Mouse (Mus musculus) lung, embryonic 14.5 days (tissue): ENCODE measurements at regions not wholly inside any gene's neighbourhood (a gene's known extent, or its start where the extent isn't known, plus 50 kb on each side); places are given as distances from the start of the nearest gene placed in this dataset.
"Not testable (repeated sequence)": the region's sequence is repeated elsewhere in the genome, so short reads cannot be mapped to it uniquely, and the experiment has no call there.

Experiments used
- ATAC-seq: fragments of 200-750 bp; cut with Nextera tagmentation; 2 replicates; pipeline ENCODE4 v1.8.0; 2017; ENCODE audit warnings: mild to moderate bottlenecking, moderate TSS enrichment, moderate library complexity; ENCODE audit not compliant: insufficient read depth
- DNase-seq: peaks from one replicate; pipeline ENCODE4 v3.0.0-alpha.2; 2015
- H3K27ac ChIP-seq: fragments of 300-500 bp; sonication (generic); 2 replicates; pipeline ENCODE4 v1.5.1; 2014; ENCODE audit warnings: low read depth, mild to moderate bottlenecking, moderate library complexity
- H3K27me3 ChIP-seq: fragments of 300-500 bp; sonication (generic); 2 replicates; pipeline ENCODE4 v1.6.1; 2014; ENCODE audit warnings: low read length, control low read depth; ENCODE audit not compliant: insufficient read depth
- H3K36me3 ChIP-seq: fragments of 300-500 bp; sonication (generic); 2 replicates; pipeline ENCODE4 v1.6.1; 2014; ENCODE audit warnings: control low read depth; ENCODE audit not compliant: insufficient read depth
- H3K4me1 ChIP-seq: fragments of 300-500 bp; sonication (generic); 2 replicates; pipeline ENCODE4 v1.6.1; 2014; ENCODE audit warnings: antibody characterized with exemption, control low read depth; ENCODE audit not compliant: insufficient read depth
- H3K4me2 ChIP-seq: fragments of 300-500 bp; sonication (generic); 2 replicates; pipeline ENCODE4 v1.6.1; 2014; ENCODE audit warnings: mild to moderate bottlenecking
- H3K4me3 ChIP-seq: fragments of 300-500 bp; sonication (generic); 2 replicates; pipeline ENCODE4 v1.5.1; 2014; ENCODE audit warnings: low read depth, low read length
- H3K9ac ChIP-seq: fragments of 300-500 bp; sonication (generic); 2 replicates; pipeline ENCODE4 v1.6.1; 2014
- H3K9me3 ChIP-seq: fragments of 300-500 bp; sonication (generic); 2 replicates; pipeline ENCODE4 v1.6.1; 2016; ENCODE audit warnings: low read depth, low read length, control low read depth
- CTCF ChIP-seq: IDR thresholded peaks from 2 replicates; pipeline ENCODE4 v1.5.1; 2016; ENCODE audit warnings: antibody characterized with exemption, low read depth
- WGBS: fragments of 180-500 bp; shearing (Covaris S2); extraction: QIAGEN DNeasy Blood & Tissue Kit; methylation state at CpG from one replicate; pipeline ENCODE4 v1.1.7; 2014; 5-methylcytosine and 5-hydroxymethylcytosine counted together

DNA sequence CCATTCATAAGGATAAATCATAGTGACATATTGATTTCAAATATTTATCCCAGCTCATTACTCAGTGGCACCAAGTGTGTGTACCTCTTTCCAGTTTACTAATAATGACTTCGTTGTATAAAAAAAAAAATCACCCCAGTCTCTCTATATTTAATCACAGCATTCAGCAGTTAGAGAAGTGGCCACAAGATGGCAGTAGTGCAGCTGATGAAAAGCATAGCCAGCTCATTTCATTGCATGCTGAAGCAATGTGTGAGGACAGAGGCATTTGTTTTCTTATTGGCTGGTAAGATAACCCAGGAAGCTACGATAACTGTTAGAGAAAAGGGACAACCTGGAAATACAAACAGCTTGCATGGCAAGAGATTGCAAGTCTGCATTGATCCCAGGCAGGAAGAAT is 748.5 kb downstream of the Dad1 start:
- peak; percentile 46 for TF ChIP-seq CTCF
- ATAC-seq = not testable (repeated sequence)

DNA sequence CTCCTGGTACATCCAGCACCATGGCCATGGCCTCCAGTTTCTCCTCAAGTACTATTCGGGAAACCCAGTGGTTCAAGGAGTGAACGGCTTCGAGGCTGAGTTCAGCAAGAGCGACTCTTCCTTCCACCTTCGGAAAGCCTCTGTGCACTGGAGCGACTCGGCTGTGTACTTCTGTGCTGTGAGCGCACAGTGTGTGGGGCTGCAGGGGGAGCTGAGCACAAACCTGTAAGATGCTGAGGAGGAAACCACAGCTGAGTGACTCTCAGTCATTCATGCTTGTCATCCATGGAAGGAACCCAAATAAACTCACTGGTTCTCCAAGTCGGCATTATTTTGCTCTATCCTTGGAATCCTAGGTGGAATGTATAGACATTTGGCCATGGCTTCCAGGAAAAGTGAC is 765.5 kb downstream of the Dad1 start:
- H3K4me3 ChIP-seq, H3K9ac ChIP-seq, H3K27ac ChIP-seq, ATAC-seq, H3K36me3 ChIP-seq, H3K27me3 ChIP-seq, H3K9me3 ChIP-seq, H3K4me2 ChIP-seq, H3K4me1 ChIP-seq, DNase-seq: not testable (repeated sequence)
- 79% methylated on average over 5 of the region's 9 CpGs for WGBS

More for the DNA sequence above, 748.5 kb downstream of the Dad1 start:
- H3K4me2 ChIP-seq, H3K4me1 ChIP-seq, H3K9ac ChIP-seq, H3K36me3 ChIP-seq, H3K27ac ChIP-seq, H3K4me3 ChIP-seq, H3K9me3 ChIP-seq, H3K27me3 ChIP-seq: not testable (repeated sequence)
- DNase-seq = peak; percentile 82
- WGBS = 35% methylated on average over 1 of the region's 2 CpGs

DNA sequence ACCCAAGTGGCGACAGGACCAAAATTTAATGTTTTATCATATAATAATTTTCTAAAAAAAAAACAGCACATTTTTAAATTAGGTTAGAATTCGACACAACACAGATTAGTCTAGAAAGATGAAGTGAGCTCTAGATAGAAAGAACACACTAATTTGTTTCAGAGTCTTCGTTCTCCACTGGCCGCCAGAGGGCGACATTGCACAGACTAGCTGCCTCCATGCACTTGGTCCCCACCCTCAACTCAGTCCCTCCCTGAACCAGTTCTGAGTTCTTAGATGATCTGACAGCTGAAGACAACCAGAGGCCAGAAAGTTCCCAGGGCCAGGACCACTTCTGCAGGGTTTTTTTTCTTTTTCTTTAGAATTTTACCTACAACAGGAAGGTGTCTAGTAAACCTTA is 766.3 kb downstream of the Dad1 start:
- H3K4me3 ChIP-seq, ATAC-seq, H3K27ac ChIP-seq, DNase-seq, H3K36me3 ChIP-seq, H3K9me3 ChIP-seq, H3K4me2 ChIP-seq, H3K27me3 ChIP-seq, H3K4me1 ChIP-seq, H3K9ac ChIP-seq: not testable (repeated sequence)
- WGBS = 25% methylated on average over 5 of the region's 5 CpGs

GRCm38 (mm10) chr14:53474170-53474569 is 779.7 kb downstream of the Dad1 start:
- DNase-seq, H3K9me3 ChIP-seq, ATAC-seq, H3K4me1 ChIP-seq, H3K9ac ChIP-seq, H3K27ac ChIP-seq, H3K27me3 ChIP-seq, H3K4me3 ChIP-seq, H3K36me3 ChIP-seq, H3K4me2 ChIP-seq: not testable (repeated sequence)
- 88% methylated on average over 7 of the region's 7 CpGs for WGBS

GRCm38 (mm10) chr14:53460790-53461189 is 793.1 kb downstream of the Dad1 start:
- DNase-seq, H3K27me3 ChIP-seq, H3K4me2 ChIP-seq, H3K27ac ChIP-seq, H3K4me3 ChIP-seq, H3K9me3 ChIP-seq, H3K36me3 ChIP-seq, H3K4me1 ChIP-seq, H3K9ac ChIP-seq, ATAC-seq: not testable (repeated sequence)

- H3K27ac ChIP-seq = no peak overlapping the region
- 50% methylated on average over 1 of the region's 1 CpGs for WGBS
- DNase-seq = no peak
- no peak overlapping the region for H3K4me3 ChIP-seq
- no peaks in the 10 kb centered on the region for H3K36me3 ChIP-seq
- no peaks in the 10 kb centered on the region for H3K4me1 ChIP-seq
- no peak overlapping the region for H3K4me2 ChIP-seq
- ATAC-seq = no peak
- no peaks in the 10 kb centered on the region for H3K9me3 ChIP-seq
- no peak for TF ChIP-seq CTCF
- no peaks in the 10 kb centered on the region for H3K27me3 ChIP-seq
- H3K9ac ChIP-seq = no peak overlapping the region
Observed at GRCm38 (mm10) chr14:53454001-53454400, 799.9 kb downstream of the Dad1 start.

DNA sequence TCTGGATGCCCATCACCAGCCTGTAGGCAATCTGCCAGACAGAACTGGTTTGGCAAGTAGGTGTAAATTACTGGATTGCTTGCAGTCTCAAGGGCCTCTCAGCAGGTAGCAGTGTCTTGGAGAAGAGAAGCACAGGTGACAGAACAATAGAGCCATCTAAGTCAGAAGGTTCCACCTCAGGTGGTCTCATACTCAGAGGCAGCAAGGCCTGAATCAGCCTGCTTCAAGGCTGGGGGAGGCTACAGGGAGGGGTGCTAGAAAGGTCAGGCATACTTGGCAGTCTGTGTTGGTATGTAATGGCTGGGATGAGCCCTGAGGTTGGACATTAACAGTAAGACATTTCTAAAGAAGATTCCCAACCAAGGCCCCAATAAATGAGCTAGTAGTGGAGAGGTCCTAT is 814.3 kb downstream of the Dad1 start:
- H3K36me3 ChIP-seq, ATAC-seq, H3K4me3 ChIP-seq, H3K4me2 ChIP-seq, H3K9me3 ChIP-seq, H3K4me1 ChIP-seq, H3K9ac ChIP-seq, H3K27ac ChIP-seq, DNase-seq, H3K27me3 ChIP-seq: not testable (repeated sequence)

DNA sequence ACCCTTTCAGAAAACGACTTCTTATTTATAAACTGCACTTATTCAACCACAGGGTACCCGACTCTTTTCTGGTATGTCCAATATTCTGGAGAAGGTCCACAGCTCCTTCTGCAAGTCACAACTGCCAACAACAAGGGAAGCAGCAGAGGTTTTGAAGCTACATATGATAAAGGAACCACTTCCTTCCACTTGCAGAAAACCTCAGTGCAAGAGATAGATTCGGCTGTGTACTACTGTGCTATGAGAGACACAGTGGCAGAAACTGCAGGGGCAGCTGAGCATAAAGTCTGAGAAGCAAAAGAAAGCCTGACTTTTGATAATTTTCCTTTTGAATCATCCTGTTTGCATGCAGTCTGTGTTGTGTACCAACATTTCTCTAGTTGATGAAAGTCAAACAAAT is 823.8 kb downstream of the Dad1 start:
- H3K27me3 ChIP-seq, H3K36me3 ChIP-seq, H3K4me3 ChIP-seq, DNase-seq, H3K9ac ChIP-seq, ATAC-seq, H3K9me3 ChIP-seq, H3K4me2 ChIP-seq, H3K27ac ChIP-seq, H3K4me1 ChIP-seq: not testable (repeated sequence)
- WGBS = 85% methylated on average over 2 of the region's 3 CpGs

DNA sequence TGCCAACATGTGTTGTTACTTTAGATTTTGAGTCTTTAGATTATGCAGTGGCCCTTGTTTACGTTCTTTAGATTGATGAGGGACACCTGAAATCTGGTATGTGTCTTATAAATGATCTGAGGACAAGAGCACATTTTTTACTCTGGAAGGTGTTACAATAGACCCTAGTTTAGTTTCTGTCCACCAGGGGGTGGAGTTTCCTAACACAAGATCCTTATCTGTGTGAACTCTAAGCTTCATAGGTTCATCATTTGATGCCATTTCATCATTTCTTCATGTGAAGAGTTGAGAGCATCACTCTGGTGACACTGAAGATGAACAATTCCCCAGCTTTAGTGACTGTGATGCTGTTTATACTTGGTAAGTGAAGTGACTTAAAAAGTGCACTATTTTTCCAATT is 825.5 kb downstream of the Dad1 start:
- ATAC-seq, H3K9me3 ChIP-seq, H3K36me3 ChIP-seq, H3K4me2 ChIP-seq, H3K27me3 ChIP-seq, H3K9ac ChIP-seq, H3K27ac ChIP-seq, H3K4me1 ChIP-seq, DNase-seq, H3K4me3 ChIP-seq: not testable (repeated sequence)
- WGBS = 67% methylated on average over 1 of the region's 1 CpGs

DNA sequence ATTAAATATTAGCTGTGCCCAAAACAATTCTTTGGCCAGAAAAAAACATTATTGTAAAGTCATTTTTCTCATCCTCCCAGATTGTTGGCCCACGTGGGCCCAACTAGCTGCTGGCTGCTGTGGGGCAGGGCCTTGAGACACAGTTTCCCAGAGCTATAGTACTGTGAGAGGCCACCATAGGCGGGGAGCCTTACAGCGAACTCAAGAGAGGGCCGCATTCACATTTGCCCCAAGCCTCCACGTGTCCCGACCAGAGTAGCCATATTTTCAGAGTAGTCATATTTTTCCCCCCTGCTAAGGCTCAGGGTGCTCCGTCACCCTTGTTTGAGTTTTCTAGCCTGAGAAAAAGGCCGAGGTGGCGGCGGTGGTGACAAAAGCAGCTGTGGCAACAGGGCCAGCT is 826.3 kb downstream of the Dad1 start:
- not testable (repeated sequence) for H3K4me2 ChIP-seq, H3K9me3 ChIP-seq, H3K4me3 ChIP-seq, H3K27me3 ChIP-seq, H3K9ac ChIP-seq, H3K27ac ChIP-seq, H3K4me1 ChIP-seq, ATAC-seq, DNase-seq, H3K36me3 ChIP-seq
- 71% methylated on average over 10 of the region's 10 CpGs for WGBS

- not testable (repeated sequence) for H3K27ac ChIP-seq, DNase-seq, H3K9me3 ChIP-seq, H3K36me3 ChIP-seq, H3K4me2 ChIP-seq, H3K4me1 ChIP-seq, H3K4me3 ChIP-seq, H3K9ac ChIP-seq, H3K27me3 ChIP-seq, ATAC-seq
- 80% methylated on average over 1 of the region's 2 CpGs for WGBS
Observed at GRCm38 (mm10) chr14:53416955-53417354, 836.9 kb downstream of the Dad1 start.
